Mouse (Mus musculus): ENCODE data around the gene Ank3.

DNA sequence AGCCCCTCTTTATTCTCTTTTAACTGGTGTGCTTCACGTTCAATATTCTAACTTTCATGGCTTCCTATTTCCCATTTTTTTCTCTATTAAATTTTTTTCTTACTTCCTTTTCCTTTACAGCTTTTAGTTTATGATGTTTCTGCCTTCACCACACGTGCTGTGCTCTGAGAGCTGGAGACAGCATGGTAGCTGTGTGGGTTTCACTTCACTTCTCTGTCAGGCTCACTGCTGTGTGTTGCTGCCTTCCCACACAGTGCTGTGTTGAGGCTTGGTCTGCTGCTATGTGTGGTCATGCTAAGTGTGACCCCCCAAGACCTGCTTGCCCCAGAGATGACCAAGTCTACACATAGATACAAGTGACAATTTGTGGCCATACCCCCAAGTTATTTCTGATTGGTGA lies 647.1 kb downstream of the Ank3 start:
- TF ChIP-seq CTCF (IDR thresholded peaks at IDR 0.05; ENCODE audit: extremely low read depth, insufficient read depth, insufficient read length, insufficient replicate concordance) (no peak), POLR2A (IDR thresholded peaks at IDR 0.05; ENCODE audit: low read depth, low read length) (no peak)

All from spleen, adult 2 months (tissue).